Mouse (Mus musculus): Measurements from ENCODE around the gene Gpr143. TPM values are rescaled to one million over a fixed set of nuclear protein-coding genes. Genes with fewer than 3 reads are reported as not detected.

The Gpr143 gene
- 0.36 TPM in 1 of 2 replicates, not detected in the other for polyA plus RNA-seq (2015; fragmentation: Nextera tagmentation; extraction: Ambion mirVana)

GRCm38 (mm10) chrX:152781720-152782403 lies at the start of gene Gpr143:
Gpr143 (plus strand) TSS chrX:152781921.
- H3K4me2 ChIP-seq (ENCODE audit: low read depth, low read length), result peak within 1 kb of the TSS; percentile 57
- H3K4me3 ChIP-seq (ENCODE audit: low read length), result peak within 1 kb of the TSS; percentile 25
- 0 out of 2 replicates have a peak within 1 kb of the TSS, but pooled peaks have one; percentile 15 for H3K9ac ChIP-seq (ENCODE audit: low read length)
- no peaks in the 10 kb centered on the region; the same call in 1 of the 2 replicates for H3K27me3 ChIP-seq (ENCODE audit: control insufficient read depth, insufficient read depth, low read depth, low read length)
- no peaks in the 10 kb centered on the region for H3K4me1 ChIP-seq (replicated peaks; ENCODE audit: control insufficient read depth, insufficient read depth, low read length)
- H3K9me3 ChIP-seq (ENCODE audit: control insufficient read depth, low read length), result no peaks in the 10 kb centered on the region
- H3K27ac ChIP-seq (ENCODE audit: low read length), result no peak within 1 kb of the TSS
- ATAC-seq (ENCODE audit: low read depth), result peak; percentile 47
- 19% methylated on average over 26 of the region's 26 CpGs for WGBS
- no peaks in the 10 kb centered on the region for H3K36me3 ChIP-seq (ENCODE audit: control insufficient read depth, insufficient read depth, low read length)

GRCm38 (mm10) chrX:152735283-152735682 lies 46.4 kb upstream of the Gpr143 start:
- Histone ChIP-seq H3K4me3 (ENCODE audit: low read length) (no peak overlapping the region), H3K27me3 (ENCODE audit: control insufficient read depth, insufficient read depth, low read depth, low read length) (no peaks in the 10 kb centered on the region; the same call in none of the 2 replicates), H3K9ac (ENCODE audit: low read length) (no peak overlapping the region), H3K36me3 (ENCODE audit: control insufficient read depth, insufficient read depth, low read length) (no peaks in the 10 kb centered on the region), H3K4me1 (replicated peaks; ENCODE audit: control insufficient read depth, insufficient read depth, low read length) (no peaks in the 10 kb centered on the region), H3K4me2 (ENCODE audit: low read depth, low read length) (no peak overlapping the region), H3K27ac (ENCODE audit: low read length) (no peak overlapping the region), H3K9me3 (ENCODE audit: control insufficient read depth, low read length) (no peaks in the 10 kb centered on the region)
- no peak for ATAC-seq (ENCODE audit: low read depth)

GRCm38 (mm10) chrX:152738191-152738590 lies 43.5 kb upstream of the Gpr143 start:
- Histone ChIP-seq H3K9ac (ENCODE audit: low read length) (no peak overlapping the region), H3K9me3 (ENCODE audit: control insufficient read depth, low read length) (no peaks in the 10 kb centered on the region), H3K27ac (ENCODE audit: low read length) (no peak overlapping the region), H3K36me3 (ENCODE audit: control insufficient read depth, insufficient read depth, low read length) (no peaks in the 10 kb centered on the region), H3K27me3 (ENCODE audit: control insufficient read depth, insufficient read depth, low read depth, low read length) (no peaks in the 10 kb centered on the region; the same call in none of the 2 replicates), H3K4me3 (ENCODE audit: low read length) (no peak overlapping the region), H3K4me2 (ENCODE audit: low read depth, low read length) (no peak overlapping the region), H3K4me1 (replicated peaks; ENCODE audit: control insufficient read depth, insufficient read depth, low read length) (no peaks in the 10 kb centered on the region)
- ATAC-seq (ENCODE audit: low read depth), result no peak
- WGBS, result 45% methylated on average over 2 of the region's 2 CpGs

- peak overlapping the region; percentile 46 for H3K27ac ChIP-seq (ENCODE audit: low read length)
Observed at GRCm38 (mm10) chrX:152738759-152739368, 42.9 kb upstream of the Gpr143 start.

GRCm38 (mm10) chrX:152743642-152744041 lies 38.1 kb upstream of the Gpr143 start:
- H3K4me1 ChIP-seq (replicated peaks; ENCODE audit: control insufficient read depth, insufficient read depth, low read length), result no peaks in the 10 kb centered on the region
- H3K9me3 ChIP-seq (ENCODE audit: control insufficient read depth, low read length), result no peaks in the 10 kb centered on the region
- ATAC-seq (ENCODE audit: low read depth), result peak; percentile 52; the same call in 1 of the 2 replicates
- H3K27ac ChIP-seq (ENCODE audit: low read length), result peak overlapping the region; percentile 59; the same call in 1 of the 2 replicates
- no peak overlapping the region for H3K9ac ChIP-seq (ENCODE audit: low read length)
- no peak overlapping the region for H3K4me3 ChIP-seq (ENCODE audit: low read length)
- H3K36me3 ChIP-seq (ENCODE audit: control insufficient read depth, insufficient read depth, low read length), result no peaks in the 10 kb centered on the region
- no peaks in the 10 kb centered on the region; the same call in none of the 2 replicates for H3K27me3 ChIP-seq (ENCODE audit: control insufficient read depth, insufficient read depth, low read depth, low read length)
- H3K4me2 ChIP-seq (ENCODE audit: low read depth, low read length), result no peak overlapping the region

More at GRCm38 (mm10) chrX:152738759-152739368, 42.9 kb upstream of the Gpr143 start:
- Histone ChIP-seq H3K4me3 (ENCODE audit: low read length) (no peak overlapping the region), H3K4me2 (ENCODE audit: low read depth, low read length) (no peak overlapping the region), H3K27me3 (ENCODE audit: control insufficient read depth, insufficient read depth, low read depth, low read length) (no peaks in the 10 kb centered on the region; the same call in none of the 2 replicates), H3K9me3 (ENCODE audit: control insufficient read depth, low read length) (no peaks in the 10 kb centered on the region), H3K4me1 (replicated peaks; ENCODE audit: control insufficient read depth, insufficient read depth, low read length) (no peaks in the 10 kb centered on the region), H3K36me3 (ENCODE audit: control insufficient read depth, insufficient read depth, low read length) (no peaks in the 10 kb centered on the region), H3K9ac (ENCODE audit: low read length) (no peak overlapping the region)
- peak; percentile 54 for ATAC-seq (ENCODE audit: low read depth)
- 62% methylated on average over 4 of the region's 4 CpGs for WGBS

GRCm38 (mm10) chrX:152745925-152746324 lies 35.8 kb upstream of the Gpr143 start:
- Histone ChIP-seq H3K4me2 (ENCODE audit: low read depth, low read length) (no peak overlapping the region), H3K9ac (ENCODE audit: low read length) (no peak overlapping the region), H3K4me3 (ENCODE audit: low read length) (no peak overlapping the region), H3K36me3 (ENCODE audit: control insufficient read depth, insufficient read depth, low read length) (no peaks in the 10 kb centered on the region), H3K4me1 (replicated peaks; ENCODE audit: control insufficient read depth, insufficient read depth, low read length) (no peaks in the 10 kb centered on the region), H3K27me3 (ENCODE audit: control insufficient read depth, insufficient read depth, low read depth, low read length) (no peaks in the 10 kb centered on the region; the same call in 1 of the 2 replicates), H3K27ac (ENCODE audit: low read length) (no peak overlapping the region), H3K9me3 (ENCODE audit: control insufficient read depth, low read length) (no peaks in the 10 kb centered on the region)
- ATAC-seq (ENCODE audit: low read depth), result no peak
- WGBS, result 71% methylated on average over 2 of the region's 2 CpGs

GRCm38 (mm10) chrX:152755819-152756218 lies 25.9 kb upstream of the Gpr143 start:
- H3K9ac ChIP-seq (ENCODE audit: low read length), result no peak overlapping the region
- H3K4me2 ChIP-seq (ENCODE audit: low read depth, low read length), result no peak overlapping the region
- H3K27ac ChIP-seq (ENCODE audit: low read length), result no peak overlapping the region
- H3K4me1 ChIP-seq (replicated peaks; ENCODE audit: control insufficient read depth, insufficient read depth, low read length), result no peaks in the 10 kb centered on the region
- no peaks in the 10 kb centered on the region for H3K36me3 ChIP-seq (ENCODE audit: control insufficient read depth, insufficient read depth, low read length)
- no peaks in the 10 kb centered on the region for H3K27me3 ChIP-seq (ENCODE audit: control insufficient read depth, insufficient read depth, low read depth, low read length)
- H3K9me3 ChIP-seq (ENCODE audit: control insufficient read depth, low read length), result no peaks in the 10 kb centered on the region
- WGBS, result 81% methylated on average over 1 of the region's 1 CpGs
- no peak overlapping the region for H3K4me3 ChIP-seq (ENCODE audit: low read length)
- no peak for ATAC-seq (ENCODE audit: low read depth)

GRCm38 (mm10) chrX:152756293-152756692 lies 25.4 kb upstream of the Gpr143 start:
- 97% methylated on average over 5 of the region's 5 CpGs for WGBS
- Histone ChIP-seq H3K4me2 (ENCODE audit: low read depth, low read length) (no peak overlapping the region), H3K27me3 (ENCODE audit: control insufficient read depth, insufficient read depth, low read depth, low read length) (no peaks in the 10 kb centered on the region), H3K9me3 (ENCODE audit: control insufficient read depth, low read length) (no peaks in the 10 kb centered on the region), H3K36me3 (ENCODE audit: control insufficient read depth, insufficient read depth, low read length) (no peaks in the 10 kb centered on the region), H3K9ac (ENCODE audit: low read length) (no peak overlapping the region), H3K4me3 (ENCODE audit: low read length) (no peak overlapping the region), H3K4me1 (replicated peaks; ENCODE audit: control insufficient read depth, insufficient read depth, low read length) (no peaks in the 10 kb centered on the region), H3K27ac (ENCODE audit: low read length) (no peak overlapping the region)
- ATAC-seq (ENCODE audit: low read depth), result no peak

GRCm38 (mm10) chrX:152762437-152762836 lies 19.3 kb upstream of the Gpr143 start:
- Histone ChIP-seq H3K27ac (ENCODE audit: low read length) (no peak overlapping the region), H3K9me3 (ENCODE audit: control insufficient read depth, low read length) (no peaks in the 10 kb centered on the region), H3K36me3 (ENCODE audit: control insufficient read depth, insufficient read depth, low read length) (no peaks in the 10 kb centered on the region), H3K27me3 (ENCODE audit: control insufficient read depth, insufficient read depth, low read depth, low read length) (no peaks in the 10 kb centered on the region), H3K9ac (ENCODE audit: low read length) (no peak overlapping the region), H3K4me2 (ENCODE audit: low read depth, low read length) (no peak overlapping the region), H3K4me1 (replicated peaks; ENCODE audit: control insufficient read depth, insufficient read depth, low read length) (no peaks in the 10 kb centered on the region), H3K4me3 (ENCODE audit: low read length) (no peak overlapping the region)
- ATAC-seq (ENCODE audit: low read depth), result no peak
- WGBS, result 52% methylated on average over 2 of the region's 2 CpGs
